23 mouse cellular contexts compared by ENCODE assay signal in genomic region chr5:28252999-28253398, GRCm38 (mm10). TPM values are rescaled to one million over a fixed set of nuclear protein-coding genes. Genes with fewer than 3 reads are reported as not detected.
"Had no signal": no experiment of that assay in that cellular context is flagged by ENCODE, and none has a peak within 500 bp of the region (broad histone marks: within the 10 kb centered on the region; RNA-seq: fewer than 3 reads in every experiment).

No protein-coding gene starts in this region.

- DNase-seq: cerebellum, adult 9-10 months; cerebellum, postnatal 36 days; embryo, embryonic 11 days; forebrain, postnatal 0 days; gastrocnemius, adult 2 months; gastrocnemius, postnatal 10 days; gastrocnemius, postnatal 14 days; gastrocnemius, postnatal 25 days; gastrocnemius, postnatal 36 days; heart, adult 11 months; heart, adult 18-20 months; heart, adult 2 months had no signal

- H3K27ac ChIP-seq: embryonic facial prominence, embryonic 10.5 days; embryonic facial prominence, embryonic 12.5 days; embryonic facial prominence, embryonic 13.5 days; embryonic facial prominence, embryonic 15.5 days; forebrain, embryonic 10.5 days; forebrain, embryonic 12.5 days; forebrain, embryonic 13.5 days; forebrain, embryonic 15.5 days; gastrocnemius, adult 2 months; heart, adult 2 months; heart, embryonic 10.5 days had no signal

- H3K4me3 ChIP-seq: embryonic facial prominence, embryonic 10.5 days; embryonic facial prominence, embryonic 12.5 days; embryonic facial prominence, embryonic 13.5 days; embryonic facial prominence, embryonic 15.5 days; erythroblast, embryonic 14.5 days; forebrain, embryonic 10.5 days; forebrain, embryonic 12.5 days; forebrain, embryonic 13.5 days; forebrain, embryonic 15.5 days; gastrocnemius, adult 2 months; heart, adult 2 months; heart, embryonic 10.5 days had no signal

- H3K27me3 ChIP-seq: embryonic facial prominence, embryonic 12.5 days; embryonic facial prominence, embryonic 13.5 days; embryonic facial prominence, embryonic 15.5 days; forebrain, embryonic 12.5 days; forebrain, embryonic 13.5 days; forebrain, embryonic 15.5 days had no signal

- H3K4me1 ChIP-seq: embryonic facial prominence, embryonic 12.5 days; embryonic facial prominence, embryonic 15.5 days; heart, embryonic 10.5 days had no signal

RNA-seq across cellular contexts. Expression of gene Cnpy1, which starts 7.4 kb away (rescaled TPM):
- polyA plus RNA-seq: erythroblast, embryonic 14.5 days; heart, adult 2 months; heart, embryonic 11.5 days had no signal
